Mouse (Mus musculus): ENCODE data around the gene Fxyd5. TPM values are rescaled to one million over a fixed set of nuclear protein-coding genes. Genes with fewer than 3 reads are reported as not detected.
A peak's percentile ranks its signal among the peaks of the same experiment; 100 is the strongest.

Gene Fxyd5
- polyA plus RNA-seq, 1 experiment from 2014 or later, result 31.5 TPM

DNA sequence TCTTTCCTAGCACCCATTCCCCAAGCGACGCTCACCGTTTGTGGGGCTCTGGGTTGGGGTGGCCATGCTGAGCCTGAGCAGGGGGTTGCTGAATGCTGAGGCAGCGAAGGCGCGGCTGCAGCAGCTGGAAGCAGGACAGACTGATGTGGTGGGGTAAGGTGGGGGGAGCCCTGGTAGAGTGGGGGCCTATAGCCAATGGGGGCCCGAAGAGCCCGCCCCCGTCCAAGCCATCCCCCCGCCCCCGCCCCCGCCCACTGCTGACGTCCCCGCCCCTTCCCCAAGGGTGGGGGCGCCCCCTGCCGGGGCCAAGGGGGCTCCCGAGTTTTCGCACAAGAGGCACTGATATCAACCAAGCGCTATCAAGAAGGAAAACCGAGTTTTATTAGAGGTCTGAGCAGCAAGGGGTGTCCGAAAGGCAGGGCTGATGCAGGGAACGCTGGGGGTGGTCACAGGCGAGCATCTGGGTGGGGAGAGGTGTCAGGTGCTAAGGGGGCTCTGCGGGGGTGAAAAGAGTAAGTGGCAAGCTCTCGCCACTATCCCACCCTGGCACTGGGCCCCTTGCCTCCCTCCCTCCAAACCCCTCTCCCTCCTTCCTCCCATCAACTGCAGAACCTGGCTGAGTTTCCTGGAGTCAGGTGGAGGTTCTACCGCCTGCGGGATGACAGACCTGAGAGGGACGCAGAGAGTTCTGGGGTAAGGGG is 9.2 kb upstream of the Fxyd5 start, which contains the start of gene Fxyd7:
Fxyd7 (minus strand) TSS at position 147 of the 701 bp plus-strand sequence.
- ATAC-seq (replicated peaks; ENCODE audit: low FRiP score, low read depth) (no peak), DNase-seq (ENCODE audit: low spot score) (peak; percentile 13)
- Histone ChIP-seq H3K4me1 (replicated peaks; ENCODE audit: insufficient read depth, low read length) (peaks cover 19% of the 10 kb centered on the region), H3K36me3 (ENCODE audit: insufficient read depth, low read length) (no peaks in the 10 kb centered on the region), H3K9me3 (replicated peaks; ENCODE audit: low read length) (no peaks in the 10 kb centered on the region), H3K27me3 (ENCODE audit: insufficient read depth, low read length) (peaks cover 39% of the 10 kb centered on the region), H3K4me2 (ENCODE audit: low read length) (peak within 1 kb of the TSS; percentile 41), H3K9ac (ENCODE audit: low read depth, low read length) (no peak within 1 kb of the TSS), H3K27ac (no peak within 1 kb of the TSS), H3K4me3 (replicated peaks; ENCODE audit: low read depth, low read length) (peak within 1 kb of the TSS; percentile 14; the same call in 1 of the 2 replicates)
- no peak for TF ChIP-seq CTCF (IDR thresholded peaks at IDR 0.05; ENCODE audit: low read depth)
- 4% methylated on average over 25 of the region's 28 CpGs for WGBS

DNA sequence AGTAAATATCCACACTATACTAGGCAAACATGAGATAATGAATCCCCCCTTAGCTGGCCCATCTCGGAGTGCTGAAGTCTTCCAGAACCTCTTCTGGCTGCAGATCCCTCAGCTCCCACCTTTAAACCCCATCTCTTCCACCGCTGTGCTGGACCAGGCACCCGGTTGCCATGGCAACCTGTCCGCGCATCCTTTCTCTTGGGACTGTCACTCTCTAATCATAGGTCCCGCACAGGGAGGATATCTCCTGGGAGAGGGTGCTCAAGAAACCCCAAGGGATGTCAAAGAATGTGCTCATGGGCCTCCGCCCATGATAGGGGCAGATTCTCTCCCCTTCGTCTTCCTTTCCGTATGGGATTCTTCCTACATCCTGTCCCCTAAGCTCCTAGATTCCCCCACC is 8.6 kb upstream of the Fxyd5 start:
- peaks cover 19% of the 10 kb centered on the region for H3K4me1 ChIP-seq (replicated peaks; ENCODE audit: insufficient read depth, low read length)
- 6% methylated on average over 9 of the region's 9 CpGs for WGBS
- H3K27ac ChIP-seq, result no peak overlapping the region
- H3K4me3 ChIP-seq (replicated peaks; ENCODE audit: low read depth, low read length), result peak overlapping the region; percentile 10; the same call in 1 of the 2 replicates
- no peak overlapping the region for H3K9ac ChIP-seq (ENCODE audit: low read depth, low read length)
- DNase-seq (ENCODE audit: low spot score) (no peak), ATAC-seq (replicated peaks; ENCODE audit: low FRiP score, low read depth) (no peak)
- H3K36me3 ChIP-seq (ENCODE audit: insufficient read depth, low read length), result no peaks in the 10 kb centered on the region
- peaks cover 39% of the 10 kb centered on the region for H3K27me3 ChIP-seq (ENCODE audit: insufficient read depth, low read length)
- no peak for TF ChIP-seq CTCF (IDR thresholded peaks at IDR 0.05; ENCODE audit: low read depth)
- no peaks in the 10 kb centered on the region for H3K9me3 ChIP-seq (replicated peaks; ENCODE audit: low read length)
- peak overlapping the region; percentile 41; the same call in 1 of the 2 replicates for H3K4me2 ChIP-seq (ENCODE audit: low read length)

DNA sequence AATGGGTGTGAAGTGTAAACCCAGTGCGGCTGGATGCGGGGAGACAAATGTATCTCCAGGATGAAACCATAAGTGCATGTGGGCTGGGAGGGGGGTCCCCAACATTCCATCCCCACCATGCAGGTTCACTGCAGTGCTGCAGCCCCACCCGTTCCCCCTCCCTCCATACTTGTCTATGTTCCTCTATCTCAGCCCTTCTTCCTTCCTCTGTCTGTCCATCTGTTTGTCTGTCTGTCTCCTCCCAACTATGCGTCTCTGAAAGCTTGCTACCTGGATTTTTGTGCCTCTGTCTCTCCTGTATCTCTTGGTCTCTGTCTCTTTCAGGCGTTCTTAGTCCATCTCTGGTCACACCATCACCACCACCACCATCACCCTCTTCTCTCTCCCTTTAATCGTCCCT is 8.2 kb upstream of the Fxyd5 start:
- 7% methylated on average over 6 of the region's 6 CpGs for WGBS
- H3K36me3 ChIP-seq (ENCODE audit: insufficient read depth, low read length), result no peaks in the 10 kb centered on the region
- 0 out of 2 replicates have a peak overlapping the region, but pooled peaks have one; percentile 0 for H3K4me3 ChIP-seq (replicated peaks; ENCODE audit: low read depth, low read length)
- DNase-seq (ENCODE audit: low spot score) (no peak), ATAC-seq (replicated peaks; ENCODE audit: low FRiP score, low read depth) (no peak)
- H3K9ac ChIP-seq (ENCODE audit: low read depth, low read length), result no peak overlapping the region
- peaks cover 39% of the 10 kb centered on the region for H3K27me3 ChIP-seq (ENCODE audit: insufficient read depth, low read length)
- no peak overlapping the region for H3K27ac ChIP-seq
- peaks cover 19% of the 10 kb centered on the region for H3K4me1 ChIP-seq (replicated peaks; ENCODE audit: insufficient read depth, low read length)
- H3K4me2 ChIP-seq (ENCODE audit: low read length), result 0 out of 2 replicates have a peak overlapping the region, but pooled peaks have one; percentile 41
- no peaks in the 10 kb centered on the region for H3K9me3 ChIP-seq (replicated peaks; ENCODE audit: low read length)
- no peak for TF ChIP-seq CTCF (IDR thresholded peaks at IDR 0.05; ENCODE audit: low read depth)

DNA sequence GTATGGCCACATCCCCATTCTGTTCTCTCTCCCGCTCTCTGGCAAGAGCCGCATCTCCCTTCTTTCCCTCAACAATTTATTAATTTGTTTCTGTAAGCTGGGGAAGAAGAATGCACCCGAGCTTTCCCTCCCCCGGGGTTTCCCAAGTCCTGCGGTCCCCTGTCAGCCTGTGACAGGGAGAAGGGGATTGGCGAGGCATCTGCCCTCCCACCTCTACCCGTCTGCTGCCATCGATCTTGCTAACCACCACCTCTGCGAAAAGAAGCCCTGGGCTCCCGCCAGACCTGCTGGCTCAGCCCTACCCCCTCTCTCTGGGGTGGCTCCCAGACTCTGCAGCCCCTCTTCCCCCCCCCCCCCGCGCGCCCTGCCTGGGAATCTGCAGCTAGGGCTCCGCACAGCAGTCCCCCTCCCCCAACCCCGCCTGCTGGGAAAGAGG is 7.6 kb upstream of the Fxyd5 start:
- H3K9ac ChIP-seq (ENCODE audit: low read depth, low read length), result no peak overlapping the region
- H3K4me1 ChIP-seq (replicated peaks; ENCODE audit: insufficient read depth, low read length), result peaks cover 19% of the 10 kb centered on the region
- ATAC-seq (replicated peaks; ENCODE audit: low FRiP score, low read depth), result no peak
- no peaks in the 10 kb centered on the region for H3K36me3 ChIP-seq (ENCODE audit: insufficient read depth, low read length)
- no peak overlapping the region for H3K27ac ChIP-seq
- DNase-seq (ENCODE audit: low spot score), result peak; percentile 17
- no peak for TF ChIP-seq CTCF (IDR thresholded peaks at IDR 0.05; ENCODE audit: low read depth)
- H3K9me3 ChIP-seq (replicated peaks; ENCODE audit: low read length), result no peaks in the 10 kb centered on the region
- H3K27me3 ChIP-seq (ENCODE audit: insufficient read depth, low read length), result peaks cover 39% of the 10 kb centered on the region
- 2% methylated on average over 13 of the region's 15 CpGs for WGBS
- 0 out of 2 replicates have a peak overlapping the region, but pooled peaks have one; percentile 0 for H3K4me3 ChIP-seq (replicated peaks; ENCODE audit: low read depth, low read length)
- peak overlapping the region; percentile 25; the same call in 1 of the 2 replicates for H3K4me2 ChIP-seq (ENCODE audit: low read length)

DNA sequence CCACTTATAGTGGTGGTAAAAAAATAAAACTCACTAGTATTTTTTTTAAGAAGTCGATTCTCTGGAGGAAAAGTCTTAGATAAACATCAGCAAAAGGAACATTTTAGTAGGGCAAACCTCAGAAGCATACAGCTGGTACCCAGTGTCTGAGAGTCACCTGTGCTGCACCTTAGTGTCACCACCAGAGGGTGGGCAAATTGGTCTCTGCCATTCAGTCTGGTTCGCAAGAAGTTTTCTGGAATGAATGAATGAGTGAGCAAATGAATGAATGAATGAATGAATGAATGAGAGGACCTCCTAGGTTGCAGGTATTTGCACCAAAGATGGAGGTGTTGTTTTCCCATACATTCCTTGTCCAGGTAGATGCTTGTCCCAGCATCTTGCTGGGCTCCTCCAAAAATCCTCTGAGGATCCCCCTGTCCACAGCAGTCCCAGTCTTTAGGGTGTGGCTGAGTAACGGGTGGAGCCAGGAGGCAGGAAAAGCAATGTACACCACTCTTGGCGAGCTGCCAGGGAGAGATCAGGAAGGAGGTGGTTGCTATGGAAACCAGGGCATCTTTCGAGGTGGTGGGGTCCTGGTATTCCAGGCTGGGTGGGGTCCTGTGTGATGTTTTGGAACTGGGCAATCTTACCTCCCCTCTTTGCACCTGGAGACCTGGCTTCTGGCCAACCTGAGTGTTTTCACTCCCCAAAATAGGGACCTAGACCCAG is 7.0 kb upstream of the Fxyd5 start:
- peaks cover 39% of the 10 kb centered on the region for H3K27me3 ChIP-seq (ENCODE audit: insufficient read depth, low read length)
- no peak overlapping the region for H3K9ac ChIP-seq (ENCODE audit: low read depth, low read length)
- H3K4me3 ChIP-seq (replicated peaks; ENCODE audit: low read depth, low read length), result no peak overlapping the region
- DNase-seq (ENCODE audit: low spot score) (peak; percentile 27), ATAC-seq (replicated peaks; ENCODE audit: low FRiP score, low read depth) (no peak)
- no peak overlapping the region for H3K27ac ChIP-seq
- H3K9me3 ChIP-seq (replicated peaks; ENCODE audit: low read length), result no peaks in the 10 kb centered on the region
- peaks cover 19% of the 10 kb centered on the region for H3K4me1 ChIP-seq (replicated peaks; ENCODE audit: insufficient read depth, low read length)
- H3K36me3 ChIP-seq (ENCODE audit: insufficient read depth, low read length), result no peaks in the 10 kb centered on the region
- H3K4me2 ChIP-seq (ENCODE audit: low read length), result 0 out of 2 replicates have a peak overlapping the region, but pooled peaks have one; percentile 25
- no peak for TF ChIP-seq CTCF (IDR thresholded peaks at IDR 0.05; ENCODE audit: low read depth)
- 20% methylated on average over 5 of the region's 5 CpGs for WGBS

DNA sequence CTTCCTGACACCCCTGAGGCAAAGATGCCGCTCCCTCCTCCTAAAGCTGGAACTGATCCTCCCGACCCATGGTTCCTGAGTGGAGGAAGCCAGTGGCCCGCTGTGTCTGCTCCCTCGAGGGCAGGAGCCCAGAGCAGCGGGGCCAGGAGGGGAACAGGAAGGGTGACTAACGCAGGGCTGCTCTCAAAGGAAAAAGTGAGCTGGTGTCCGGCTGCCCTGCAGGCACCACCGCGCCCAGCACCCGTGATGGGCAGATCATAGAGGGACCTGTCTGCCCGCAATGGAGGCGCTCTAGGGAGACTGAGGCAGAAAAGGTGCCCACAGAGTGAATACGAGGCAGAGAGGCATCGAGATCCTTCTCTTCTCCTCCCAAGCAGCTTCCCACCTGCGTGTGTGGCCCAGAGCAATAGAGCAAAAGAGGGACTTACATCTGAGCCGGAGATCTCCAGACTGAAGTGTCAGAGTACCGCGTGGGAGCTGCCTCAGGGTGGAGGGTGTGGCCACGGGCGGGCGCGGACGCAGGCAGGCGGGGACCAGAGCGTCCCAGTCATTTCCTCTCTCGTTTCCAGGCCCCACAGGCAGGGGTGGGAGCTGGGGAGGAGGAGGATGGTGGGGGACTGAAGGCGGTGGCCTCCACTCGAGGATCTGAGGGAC is 492 bp downstream of the Fxyd5 start:
- no peak for TF ChIP-seq CTCF (IDR thresholded peaks at IDR 0.05; ENCODE audit: low read depth)
- under 1% methylated on average over 28 of the region's 28 CpGs for WGBS

More for the DNA sequence above, 492 bp downstream of the Fxyd5 start:
- DNase-seq (ENCODE audit: low spot score) (peak; percentile 71), ATAC-seq (replicated peaks; ENCODE audit: low FRiP score, low read depth) (peak; percentile 65)
- H3K27ac ChIP-seq, result no peak overlapping the region
- H3K4me2 ChIP-seq (ENCODE audit: low read length), result peak overlapping the region; percentile 61
- no peaks in the 10 kb centered on the region for H3K9me3 ChIP-seq (replicated peaks; ENCODE audit: low read length)
- H3K4me3 ChIP-seq (replicated peaks; ENCODE audit: low read depth, low read length), result peak overlapping the region; percentile 27
- H3K27me3 ChIP-seq (ENCODE audit: insufficient read depth, low read length), result no peaks in the 10 kb centered on the region
- peaks cover 10% of the 10 kb centered on the region; the same call in 1 of the 2 replicates for H3K4me1 ChIP-seq (replicated peaks; ENCODE audit: insufficient read depth, low read length)
- H3K36me3 ChIP-seq (ENCODE audit: insufficient read depth, low read length), result no peaks in the 10 kb centered on the region
- H3K9ac ChIP-seq (ENCODE audit: low read depth, low read length), result peak overlapping the region; percentile 24; the same call in 1 of the 2 replicates
